Mouse (Mus musculus): ENCODE data around the gene Rtcb. TPM values are rescaled to one million over a fixed set of nuclear protein-coding genes. Genes with fewer than 3 reads are reported as not detected.

Rtcb gene
- polyA plus RNA-seq (2014; fragmentation: Nextera tagmentation; extraction: Ambion mirVana): 161 and 175 TPM in 2 replicates

GRCm38 (mm10) chr10:85957464-85957950 lies at the start of gene Rtcb:
Gene Rtcb, minus strand, starts transcription at chr10:85957823.
- Histone ChIP-seq H3K4me1 (replicated peaks; ENCODE audit: control insufficient read depth, insufficient read depth, low read length) (no peaks in the 10 kb centered on the region), H3K9ac (ENCODE audit: low read depth, low read length) (peak within 1 kb of the TSS; percentile 94), H3K4me3 (ENCODE audit: low read depth, low read length) (peak within 1 kb of the TSS; percentile 99), H3K27me3 (replicated peaks; ENCODE audit: control insufficient read depth, insufficient read depth, low read length) (no peaks in the 10 kb centered on the region), H3K27ac (ENCODE audit: low read depth, low read length) (peak within 1 kb of the TSS; percentile 28), H3K36me3 (ENCODE audit: control insufficient read depth, insufficient read depth, low read length) (peaks cover 21% of the 10 kb centered on the region), H3K9me3 (ENCODE audit: control insufficient read depth, low read length) (no peaks in the 10 kb centered on the region), H3K4me2 (peak within 1 kb of the TSS; percentile 94)
- WGBS: under 1% methylated on average over 38 of the region's 38 CpGs
- DNase-seq (ENCODE audit: low spot score) (peak; percentile 90), ATAC-seq (replicated peaks; ENCODE audit: low FRiP score) (peak; percentile 92)

- ATAC-seq (replicated peaks; ENCODE audit: low FRiP score) (no peak), DNase-seq (ENCODE audit: low spot score) (no peak)
- no peak overlapping the region for H3K9ac ChIP-seq (ENCODE audit: low read depth, low read length)
- no peaks in the 10 kb centered on the region for H3K36me3 ChIP-seq (ENCODE audit: control insufficient read depth, insufficient read depth, low read length)
- no peak overlapping the region for H3K4me2 ChIP-seq
- no peaks in the 10 kb centered on the region for H3K9me3 ChIP-seq (ENCODE audit: control insufficient read depth, low read length)
- H3K4me3 ChIP-seq (ENCODE audit: low read depth, low read length): no peak overlapping the region
- no peak overlapping the region for H3K27ac ChIP-seq (ENCODE audit: low read depth, low read length)
- WGBS: 74% methylated on average over 5 of the region's 5 CpGs
- no peaks in the 10 kb centered on the region for H3K4me1 ChIP-seq (replicated peaks; ENCODE audit: control insufficient read depth, insufficient read depth, low read length)
- no peaks in the 10 kb centered on the region for H3K27me3 ChIP-seq (replicated peaks; ENCODE audit: control insufficient read depth, insufficient read depth, low read length)
Observed at GRCm38 (mm10) chr10:86006455-86006854, 48.8 kb upstream of the Rtcb start.

DNA sequence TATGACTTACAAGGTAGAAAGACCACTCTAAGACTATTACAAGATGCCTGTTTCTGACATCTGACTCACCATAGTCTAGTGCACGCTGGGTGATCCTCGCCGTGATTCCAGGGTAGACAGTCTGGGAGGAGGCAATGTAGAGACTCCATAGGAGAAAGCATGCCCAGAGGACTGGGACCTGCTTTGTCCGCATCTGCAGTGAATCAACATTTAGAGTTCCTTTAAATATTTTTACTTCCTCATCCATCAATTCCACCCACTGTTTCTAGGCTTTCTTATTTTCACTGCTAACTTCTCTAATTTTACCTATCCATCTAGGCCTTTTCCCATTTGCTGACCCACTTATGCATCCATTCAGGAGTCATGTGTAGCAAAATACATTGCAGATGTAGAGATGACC lies 42.8 kb upstream of the Rtcb start:
- ATAC-seq (replicated peaks; ENCODE audit: low FRiP score): no peak
- no peak for DNase-seq (ENCODE audit: low spot score)
- no peaks in the 10 kb centered on the region for H3K4me1 ChIP-seq (replicated peaks; ENCODE audit: control insufficient read depth, insufficient read depth, low read length)
- 85% methylated on average over 4 of the region's 4 CpGs for WGBS
- no peaks in the 10 kb centered on the region for H3K36me3 ChIP-seq (ENCODE audit: control insufficient read depth, insufficient read depth, low read length)
- no peak overlapping the region for H3K27ac ChIP-seq (ENCODE audit: low read depth, low read length)
- no peak overlapping the region for H3K4me3 ChIP-seq (ENCODE audit: low read depth, low read length)
- no peaks in the 10 kb centered on the region for H3K27me3 ChIP-seq (replicated peaks; ENCODE audit: control insufficient read depth, insufficient read depth, low read length)
- H3K9me3 ChIP-seq (ENCODE audit: control insufficient read depth, low read length): no peaks in the 10 kb centered on the region
- H3K9ac ChIP-seq (ENCODE audit: low read depth, low read length): no peak overlapping the region
- no peak overlapping the region for H3K4me2 ChIP-seq

DNA sequence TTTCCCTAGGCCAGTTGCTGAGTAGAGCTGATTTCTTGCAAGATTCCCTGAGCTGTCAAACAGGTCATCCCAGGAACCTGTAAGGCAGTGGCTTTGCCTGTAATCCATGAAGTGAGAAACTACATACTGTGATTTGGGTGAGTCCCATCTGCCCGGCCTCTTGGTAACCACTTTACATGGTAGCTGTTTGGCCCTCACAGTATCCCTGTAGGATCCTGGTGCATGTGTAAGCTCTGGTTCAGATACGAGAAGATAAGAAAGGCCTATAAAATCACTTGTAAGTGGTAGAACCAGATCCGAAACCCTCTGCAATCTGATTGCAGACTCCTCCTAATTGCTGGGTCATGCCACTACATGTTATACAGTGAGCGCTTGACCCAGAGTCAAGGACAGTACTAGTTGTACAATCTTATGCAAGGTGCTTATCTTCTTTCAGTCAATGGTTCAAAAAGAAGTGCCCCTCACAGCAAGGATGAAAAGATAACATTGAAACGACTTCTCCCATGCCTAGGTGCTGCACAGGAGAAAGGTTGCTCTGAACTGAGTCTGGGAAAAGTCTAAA lies 37.0 kb upstream of the Rtcb start:
- Histone ChIP-seq H3K27me3 (replicated peaks; ENCODE audit: control insufficient read depth, insufficient read depth, low read length) (no peaks in the 10 kb centered on the region), H3K9me3 (ENCODE audit: control insufficient read depth, low read length) (no peaks in the 10 kb centered on the region), H3K4me1 (replicated peaks; ENCODE audit: control insufficient read depth, insufficient read depth, low read length) (no peaks in the 10 kb centered on the region), H3K4me3 (ENCODE audit: low read depth, low read length) (no peak overlapping the region), H3K9ac (ENCODE audit: low read depth, low read length) (no peak overlapping the region), H3K4me2 (no peak overlapping the region), H3K36me3 (ENCODE audit: control insufficient read depth, insufficient read depth, low read length) (no peaks in the 10 kb centered on the region), H3K27ac (ENCODE audit: low read depth, low read length) (no peak overlapping the region)
- DNase-seq (ENCODE audit: low spot score): no peak
- WGBS: 70% methylated on average over 5 of the region's 5 CpGs
- ATAC-seq (replicated peaks; ENCODE audit: low FRiP score): no peak

GRCm38 (mm10) chr10:85993836-85994235 lies 36.2 kb upstream of the Rtcb start:
- Histone ChIP-seq H3K9me3 (ENCODE audit: control insufficient read depth, low read length) (no peaks in the 10 kb centered on the region), H3K36me3 (ENCODE audit: control insufficient read depth, insufficient read depth, low read length) (no peaks in the 10 kb centered on the region), H3K27ac (ENCODE audit: low read depth, low read length) (no peak overlapping the region), H3K27me3 (replicated peaks; ENCODE audit: control insufficient read depth, insufficient read depth, low read length) (no peaks in the 10 kb centered on the region), H3K4me2 (no peak overlapping the region), H3K4me3 (ENCODE audit: low read depth, low read length) (no peak overlapping the region), H3K4me1 (replicated peaks; ENCODE audit: control insufficient read depth, insufficient read depth, low read length) (no peaks in the 10 kb centered on the region), H3K9ac (ENCODE audit: low read depth, low read length) (no peak overlapping the region)
- no peak for ATAC-seq (replicated peaks; ENCODE audit: low FRiP score)
- no peak for DNase-seq (ENCODE audit: low spot score)
- 82% methylated on average over 9 of the region's 9 CpGs for WGBS

DNA sequence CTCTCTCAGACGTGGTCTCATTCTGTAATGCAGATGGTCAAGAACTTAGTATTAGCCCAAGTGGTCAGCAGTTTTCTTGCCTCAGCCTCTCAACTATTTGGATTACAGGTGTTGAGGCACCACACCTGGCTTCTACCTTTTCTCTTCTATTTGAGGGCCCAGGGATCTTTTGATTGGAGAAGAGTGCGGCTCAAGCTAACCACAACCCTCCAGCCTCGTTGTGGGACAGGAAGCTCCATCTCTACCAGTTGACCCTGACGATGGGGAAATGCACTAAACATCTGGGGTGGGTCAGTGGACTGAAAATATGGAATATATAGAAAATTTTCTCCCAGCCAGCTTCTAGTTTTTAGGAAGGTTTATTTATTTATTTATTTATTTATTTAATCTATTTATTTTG lies 34.8 kb upstream of the Rtcb start:
- Histone ChIP-seq H3K27me3 (replicated peaks; ENCODE audit: control insufficient read depth, insufficient read depth, low read length) (no peaks in the 10 kb centered on the region), H3K36me3 (ENCODE audit: control insufficient read depth, insufficient read depth, low read length) (no peaks in the 10 kb centered on the region), H3K4me3 (ENCODE audit: low read depth, low read length) (no peak overlapping the region), H3K27ac (ENCODE audit: low read depth, low read length) (no peak overlapping the region), H3K4me2 (no peak overlapping the region), H3K9me3 (ENCODE audit: control insufficient read depth, low read length) (no peaks in the 10 kb centered on the region), H3K4me1 (replicated peaks; ENCODE audit: control insufficient read depth, insufficient read depth, low read length) (no peaks in the 10 kb centered on the region), H3K9ac (ENCODE audit: low read depth, low read length) (no peak overlapping the region)
- 51% methylated on average over 4 of the region's 4 CpGs for WGBS
- DNase-seq (ENCODE audit: low spot score) (no peak), ATAC-seq (replicated peaks; ENCODE audit: low FRiP score) (no peak)

DNA sequence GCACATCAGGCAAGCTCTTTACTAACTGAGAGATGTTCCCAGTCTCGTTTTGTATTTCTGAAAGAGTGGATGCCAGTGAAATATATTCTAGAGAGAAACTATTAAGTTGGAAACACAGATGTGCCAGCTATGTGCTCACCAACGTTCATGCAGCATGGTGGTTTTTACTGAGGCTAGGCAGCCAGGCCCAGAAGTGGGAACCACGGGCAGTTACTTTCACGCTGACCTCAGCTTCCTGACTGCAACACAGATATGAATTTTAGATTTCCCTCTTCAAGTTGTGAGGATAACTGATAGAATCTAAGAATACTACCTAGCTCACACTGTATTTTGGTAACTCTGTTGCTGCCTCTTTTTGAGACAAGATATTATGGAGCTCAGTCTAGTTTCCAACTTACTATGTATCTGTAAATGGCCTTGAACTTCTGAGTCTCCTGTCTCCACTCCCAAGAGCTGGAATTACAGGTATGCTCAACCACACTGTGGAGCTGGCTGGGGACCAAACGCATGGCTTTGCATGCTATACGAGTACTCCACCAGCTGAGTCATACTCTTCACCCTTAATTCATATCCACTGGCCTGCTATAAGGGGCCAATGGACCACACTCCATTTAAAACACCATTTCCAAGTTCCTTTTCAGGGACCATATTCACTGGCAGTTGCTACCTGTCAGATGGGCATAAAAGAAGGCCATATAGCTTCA lies 31.9 kb upstream of the Rtcb start:
- Histone ChIP-seq H3K4me1 (replicated peaks; ENCODE audit: control insufficient read depth, insufficient read depth, low read length) (no peaks in the 10 kb centered on the region), H3K27me3 (replicated peaks; ENCODE audit: control insufficient read depth, insufficient read depth, low read length) (no peaks in the 10 kb centered on the region), H3K9me3 (ENCODE audit: control insufficient read depth, low read length) (no peaks in the 10 kb centered on the region), H3K36me3 (ENCODE audit: control insufficient read depth, insufficient read depth, low read length) (no peaks in the 10 kb centered on the region), H3K27ac (ENCODE audit: low read depth, low read length) (no peak overlapping the region), H3K4me3 (ENCODE audit: low read depth, low read length) (no peak overlapping the region), H3K4me2 (no peak overlapping the region), H3K9ac (ENCODE audit: low read depth, low read length) (no peak overlapping the region)
- no peak for DNase-seq (ENCODE audit: low spot score)
- no peak for ATAC-seq (replicated peaks; ENCODE audit: low FRiP score)
- 62% methylated on average over 6 of the region's 6 CpGs for WGBS

DNA sequence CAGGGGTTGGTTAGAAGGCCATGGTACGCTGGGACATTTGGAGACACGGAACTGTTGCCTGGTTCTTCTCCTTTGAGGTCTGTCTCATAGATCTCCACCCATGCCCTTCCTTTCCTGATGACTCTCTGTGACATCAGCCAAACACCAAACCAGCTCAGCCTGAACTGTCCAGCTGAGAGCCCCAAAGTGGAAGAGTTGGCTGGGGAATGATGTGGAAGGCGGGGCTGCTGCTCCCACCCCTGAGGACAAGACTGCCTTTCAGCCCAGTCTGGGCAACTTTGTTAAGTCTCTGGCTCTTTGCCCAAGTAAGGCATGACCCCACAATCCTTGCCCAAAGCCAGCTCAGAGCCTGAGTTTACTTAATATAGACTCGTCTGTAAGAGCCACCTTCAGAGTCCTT lies 15.3 kb upstream of the Rtcb start:
- H3K4me2 ChIP-seq: no peak overlapping the region
- H3K36me3 ChIP-seq (ENCODE audit: control insufficient read depth, insufficient read depth, low read length): no peaks in the 10 kb centered on the region
- DNase-seq (ENCODE audit: low spot score) (no peak), ATAC-seq (replicated peaks; ENCODE audit: low FRiP score) (no peak)
- H3K9me3 ChIP-seq (ENCODE audit: control insufficient read depth, low read length): no peaks in the 10 kb centered on the region
- 79% methylated on average over 4 of the region's 4 CpGs for WGBS
- H3K4me1 ChIP-seq (replicated peaks; ENCODE audit: control insufficient read depth, insufficient read depth, low read length): no peaks in the 10 kb centered on the region
- H3K27me3 ChIP-seq (replicated peaks; ENCODE audit: control insufficient read depth, insufficient read depth, low read length): no peaks in the 10 kb centered on the region
- H3K9ac ChIP-seq (ENCODE audit: low read depth, low read length): no peak overlapping the region
- H3K27ac ChIP-seq (ENCODE audit: low read depth, low read length): no peak overlapping the region
- no peak overlapping the region for H3K4me3 ChIP-seq (ENCODE audit: low read depth, low read length)

DNA sequence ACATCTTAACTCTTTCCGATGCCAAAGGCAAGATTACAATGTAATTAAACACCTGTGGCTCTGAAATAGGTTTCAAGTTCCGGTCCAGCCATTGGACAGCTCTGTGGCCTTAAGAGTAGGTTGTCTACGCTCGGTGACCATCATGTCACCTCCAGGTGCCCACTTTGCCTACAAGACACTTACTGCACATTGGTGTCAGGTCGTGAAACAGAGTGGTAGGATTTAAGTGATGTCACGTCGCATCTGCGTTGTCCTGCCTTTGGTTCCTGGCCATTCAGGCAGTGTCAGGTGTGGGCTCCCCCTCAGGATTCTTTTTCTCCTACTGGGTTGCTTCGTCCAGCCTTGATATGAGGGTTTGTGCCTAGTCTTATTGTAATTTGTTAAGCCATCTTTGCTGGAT lies 14.2 kb upstream of the Rtcb start:
- H3K27me3 ChIP-seq (replicated peaks; ENCODE audit: control insufficient read depth, insufficient read depth, low read length): no peaks in the 10 kb centered on the region
- H3K4me3 ChIP-seq (ENCODE audit: low read depth, low read length): no peak overlapping the region
- H3K4me1 ChIP-seq (replicated peaks; ENCODE audit: control insufficient read depth, insufficient read depth, low read length): no peaks in the 10 kb centered on the region
- DNase-seq (ENCODE audit: low spot score): no peak
- no peak overlapping the region for H3K27ac ChIP-seq (ENCODE audit: low read depth, low read length)
- no peak overlapping the region for H3K4me2 ChIP-seq
- ATAC-seq (replicated peaks; ENCODE audit: low FRiP score): no peak
- no peaks in the 10 kb centered on the region for H3K36me3 ChIP-seq (ENCODE audit: control insufficient read depth, insufficient read depth, low read length)
- no peaks in the 10 kb centered on the region for H3K9me3 ChIP-seq (ENCODE audit: control insufficient read depth, low read length)
- no peak overlapping the region for H3K9ac ChIP-seq (ENCODE audit: low read depth, low read length)
- WGBS: 84% methylated on average over 9 of the region's 9 CpGs

All from liver, embryonic 11.5 days (tissue).